Mouse (Mus musculus): ENCODE measurements at regions not wholly inside any gene's neighbourhood (a gene's known extent, or its start where the extent isn't known, plus 50 kb on each side); places are given as distances from the start of the nearest gene placed in this dataset.
A peak's percentile ranks its signal among the peaks of the same experiment; 100 is the strongest.

DNA sequence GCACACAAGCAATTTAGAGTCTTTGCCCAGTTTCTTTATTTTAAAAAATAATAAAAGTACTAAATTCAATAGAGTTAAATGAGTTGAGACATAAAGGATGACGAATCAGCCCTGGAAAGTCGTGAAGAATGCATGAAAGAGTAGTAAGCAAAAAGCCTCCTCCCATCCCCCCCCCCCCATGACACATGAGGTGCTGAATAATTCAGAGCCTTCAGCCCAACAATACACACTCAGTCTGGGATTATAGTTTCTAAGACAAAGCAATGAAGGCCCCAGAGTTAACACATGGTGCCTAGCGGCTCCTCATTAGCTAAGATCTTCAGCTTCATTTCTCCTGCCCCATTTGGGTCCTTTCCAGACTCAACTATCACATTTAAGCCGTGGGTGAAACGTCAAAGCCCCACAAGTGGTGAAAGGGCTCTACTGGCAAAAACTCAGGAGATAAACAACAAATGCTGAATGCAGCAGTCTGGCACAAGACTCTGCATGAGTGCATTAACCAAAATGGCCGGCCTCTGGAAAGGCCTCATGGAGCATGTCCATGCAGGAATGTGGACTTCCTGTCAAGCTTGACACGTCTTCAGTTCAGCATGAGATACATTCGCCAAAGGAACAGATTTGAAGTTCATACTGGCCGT, 560.9 kb upstream of the Gm26657 start:
- DNase-seq (ENCODE audit: low spot score in 2 of 2), result no peak

DNA sequence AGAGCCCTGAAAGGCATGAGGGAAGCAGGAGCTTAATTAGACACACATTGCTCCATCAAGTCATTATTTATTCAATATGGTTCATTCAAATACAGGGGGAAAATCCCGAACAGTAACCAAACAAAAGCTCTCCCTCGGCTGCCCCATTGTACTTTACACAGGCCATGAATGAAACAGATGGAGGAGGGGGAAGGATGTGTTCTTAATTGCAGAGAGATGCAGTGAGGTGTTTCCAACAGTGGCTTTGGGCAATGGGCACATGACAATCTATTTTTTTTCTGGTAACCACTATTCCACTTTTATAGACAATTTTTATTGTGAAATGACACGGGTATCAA, 578.6 kb upstream of the Gm26657 start:
- no peak for DNase-seq (ENCODE audit: low spot score in 2 of 2)

DNA sequence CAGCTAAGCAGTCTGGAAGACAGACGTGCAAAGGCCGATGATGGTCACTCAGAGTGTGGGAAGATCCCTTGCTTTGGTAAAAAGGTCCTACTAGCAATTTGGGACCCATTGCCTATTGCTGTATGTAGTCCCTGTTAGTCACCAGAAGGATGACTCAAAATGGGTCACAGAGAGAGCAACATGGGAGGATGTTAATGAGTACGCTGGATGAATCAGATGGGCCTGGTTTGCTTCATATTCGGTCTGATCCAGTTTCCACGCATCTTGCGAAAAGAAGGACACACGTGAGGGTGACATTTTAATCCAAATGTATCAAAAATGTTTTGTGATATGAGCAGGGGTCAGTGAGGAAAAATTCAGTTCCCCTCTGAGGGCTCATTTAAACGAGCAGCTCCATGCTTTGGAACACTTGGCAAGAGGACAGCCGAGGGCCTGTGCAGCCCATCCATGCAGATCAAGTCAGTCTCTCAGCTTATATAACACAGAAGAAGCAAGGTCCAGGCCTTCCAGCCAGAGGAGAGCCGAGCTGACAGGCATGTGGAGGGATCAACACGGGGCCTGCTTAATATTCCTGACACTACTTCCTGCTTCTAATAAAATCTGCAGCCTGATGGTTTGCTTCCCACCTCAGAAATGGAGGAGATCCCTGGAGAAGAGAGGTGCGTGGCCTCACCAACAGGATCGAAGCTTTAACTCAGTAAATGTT, 579.2 kb upstream of the Gm26657 start:
- DNase-seq (ENCODE audit: low spot score in 2 of 2), result no peak

DNA sequence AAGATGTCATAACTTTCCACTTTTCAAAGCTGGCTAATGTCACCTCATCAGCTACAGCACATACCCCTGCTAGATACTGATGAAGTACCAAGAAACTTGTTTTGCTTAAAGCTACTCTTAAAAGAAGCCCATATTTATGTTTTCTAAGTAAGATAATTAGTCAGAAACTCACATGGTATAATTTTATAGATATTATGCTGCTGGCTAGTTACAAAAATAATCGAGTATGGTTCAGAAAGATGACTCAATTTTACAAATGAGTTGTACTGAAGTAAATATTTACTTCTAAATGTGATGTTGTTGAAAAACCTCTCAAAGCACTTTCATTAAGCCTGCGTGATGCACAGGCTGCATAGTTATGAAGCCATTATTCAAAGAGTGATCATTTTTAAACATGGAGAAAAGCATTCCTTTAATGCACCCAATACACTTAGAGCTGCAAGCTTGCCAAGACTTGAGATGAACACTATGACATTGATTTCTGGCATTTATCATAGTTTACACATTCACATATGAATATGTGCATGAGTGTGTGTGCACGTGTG, 582.3 kb upstream of the Gm26657 start:
- no peak for DNase-seq (ENCODE audit: low spot score in 2 of 2)

DNA sequence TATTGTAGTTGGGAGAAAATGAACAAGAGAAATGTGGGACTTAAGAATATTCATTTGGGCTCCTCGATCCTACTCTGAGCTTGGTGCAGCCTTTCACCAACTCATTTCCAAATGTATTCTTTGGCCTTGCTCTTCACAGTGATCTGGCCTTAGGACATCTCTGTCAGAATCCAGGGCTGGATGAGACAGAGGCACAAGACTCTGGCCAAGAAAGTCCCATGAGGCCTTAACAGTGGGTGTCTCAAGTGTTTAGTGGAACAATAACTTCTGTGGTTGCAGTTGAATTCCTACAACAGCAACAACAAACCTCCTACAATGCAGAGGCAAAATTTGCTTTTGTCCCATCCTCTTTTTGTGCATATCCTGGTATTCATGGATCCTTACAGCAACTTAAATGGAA, 589.2 kb upstream of the Gm26657 start:
- no peak for DNase-seq (ENCODE audit: low spot score in 2 of 2)

DNA sequence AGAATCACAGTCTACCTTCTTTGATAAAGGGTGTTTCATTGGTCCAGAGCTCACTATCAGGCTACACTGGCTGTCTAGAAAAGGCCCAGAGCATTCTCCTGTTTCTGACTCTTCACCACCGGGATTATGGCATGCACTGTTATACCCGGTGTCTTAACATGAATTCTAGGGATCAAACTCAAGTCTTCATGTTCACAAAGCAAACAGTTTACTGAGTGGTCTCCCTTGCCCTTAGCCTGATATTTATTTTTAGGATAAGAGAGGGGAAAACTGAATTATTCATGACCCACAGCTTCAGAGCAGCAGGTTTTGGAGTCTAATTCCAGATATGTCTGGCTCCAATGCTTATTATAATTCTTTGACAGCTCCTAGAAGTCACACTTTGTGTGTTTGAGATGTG, 596.0 kb upstream of the Gm26657 start:
- DNase-seq (ENCODE audit: low spot score in 2 of 2), result no peak

DNA sequence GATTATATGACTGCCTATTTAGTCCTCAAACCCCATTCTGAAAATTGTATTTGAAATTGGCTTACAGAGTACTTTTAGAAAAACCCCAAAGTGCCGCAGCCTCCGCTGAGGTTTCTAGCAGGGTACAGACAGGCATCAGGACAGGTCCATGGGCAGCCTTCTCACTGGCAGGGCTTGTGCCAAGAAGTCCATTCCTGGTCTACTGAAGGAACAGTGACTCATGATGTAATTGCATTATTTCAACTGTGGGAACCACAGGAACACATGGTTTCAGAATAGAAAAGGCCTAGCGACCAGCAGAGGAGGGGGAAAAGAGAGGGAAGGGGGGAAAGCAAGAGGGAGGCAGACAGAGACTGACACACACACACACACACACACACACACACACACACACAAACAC, 603.0 kb upstream of the Gm26657 start:
- DNase-seq (ENCODE audit: low spot score in 2 of 2), result no peak

DNA sequence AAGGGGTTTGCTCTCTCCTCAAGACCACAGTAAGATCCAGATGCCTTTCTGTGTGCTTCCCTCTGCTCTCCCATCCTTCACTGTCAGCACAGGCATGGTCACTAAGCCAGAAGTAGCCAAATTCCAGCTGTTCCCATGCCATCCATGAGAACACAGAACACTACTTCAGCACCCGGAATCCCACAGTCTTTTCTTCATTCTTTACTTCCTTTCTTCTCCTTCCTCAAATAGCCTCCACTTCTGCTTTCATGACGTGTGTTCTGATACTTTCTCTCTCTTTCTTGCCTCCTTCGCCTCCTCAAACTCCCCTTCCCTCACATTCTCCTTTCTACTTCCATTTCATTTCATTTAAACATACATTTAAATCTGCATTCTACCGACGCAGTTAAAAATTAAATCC, 602.1 kb upstream of the Klf4 start:
- no peak for DNase-seq (ENCODE audit: low spot score in 2 of 2)

DNA sequence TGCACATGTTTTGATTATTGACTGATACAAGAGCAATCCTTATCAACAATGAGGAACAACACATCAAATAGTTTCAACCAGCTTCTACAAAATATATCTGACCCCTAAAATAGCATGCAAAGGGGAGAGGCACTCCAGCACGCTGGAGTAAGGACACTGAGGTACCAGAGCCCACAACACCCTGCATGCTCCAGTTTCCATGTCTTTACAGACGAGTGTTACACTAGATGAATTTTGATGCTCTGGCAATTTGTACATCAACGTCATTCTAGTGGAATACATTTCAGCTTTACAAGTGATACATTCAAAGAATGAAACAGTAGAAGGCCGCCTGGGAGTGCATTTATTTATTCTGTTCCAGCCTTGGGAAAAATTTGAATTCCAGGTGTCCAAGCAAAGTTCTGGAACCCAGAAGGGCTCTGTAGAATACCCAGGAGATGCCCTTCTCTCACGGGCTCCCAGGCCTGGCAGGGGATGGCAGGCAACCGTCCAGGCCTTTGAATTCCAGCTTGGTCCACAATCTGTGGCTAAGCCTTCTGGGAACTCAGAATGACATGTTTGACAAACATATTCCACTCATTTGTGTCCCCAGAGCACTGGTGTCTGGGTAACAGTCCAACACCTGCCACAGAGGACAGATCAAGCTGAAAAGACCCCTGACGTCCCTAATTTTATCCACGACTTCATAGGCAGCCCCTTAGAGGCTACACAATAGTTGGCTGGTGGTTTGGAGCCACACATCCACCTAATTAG, 595.6 kb upstream of the Klf4 start:
- no peak for DNase-seq (ENCODE audit: low spot score in 2 of 2)

DNA sequence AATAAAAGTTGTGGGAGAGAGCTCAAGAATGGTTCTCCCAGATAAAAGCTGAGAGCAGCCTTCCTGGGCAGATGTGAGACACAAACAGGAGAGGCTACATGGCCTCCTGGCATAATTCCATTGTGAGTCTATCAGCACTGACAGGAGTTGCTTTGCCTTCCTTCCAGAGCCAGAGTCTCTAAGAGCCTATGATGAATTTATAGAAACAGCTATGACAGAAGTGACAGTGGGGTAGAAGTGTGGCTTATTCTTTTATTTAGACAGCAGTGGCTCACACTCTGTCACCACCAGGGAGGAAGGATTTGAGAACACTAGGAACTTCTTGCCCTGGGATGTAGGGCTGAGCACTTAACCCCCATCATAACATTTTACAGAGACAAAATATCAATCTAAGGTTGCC, 592.2 kb upstream of the Klf4 start:
- no peak for DNase-seq (ENCODE audit: low spot score in 2 of 2)

DNA sequence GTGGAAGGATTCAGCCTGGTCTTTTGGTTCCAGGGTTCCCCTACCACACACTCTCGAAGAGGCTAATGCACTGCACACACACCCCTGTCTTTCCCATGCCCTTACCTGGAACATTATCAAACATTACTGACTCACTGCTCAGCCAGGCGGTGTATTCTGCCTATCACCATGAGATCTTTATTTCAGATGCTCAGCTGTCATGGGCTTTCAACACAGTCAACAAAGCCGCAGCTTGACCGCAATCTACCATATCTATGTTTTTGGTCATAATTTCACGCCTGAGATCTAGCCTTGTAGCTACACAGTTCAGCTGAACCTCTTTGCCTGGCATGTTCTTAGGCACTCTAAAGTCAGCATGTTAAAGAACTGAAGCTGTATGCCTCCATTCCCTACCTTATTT, 589.9 kb upstream of the Klf4 start:
- no peak for DNase-seq (ENCODE audit: low spot score in 2 of 2)

DNA sequence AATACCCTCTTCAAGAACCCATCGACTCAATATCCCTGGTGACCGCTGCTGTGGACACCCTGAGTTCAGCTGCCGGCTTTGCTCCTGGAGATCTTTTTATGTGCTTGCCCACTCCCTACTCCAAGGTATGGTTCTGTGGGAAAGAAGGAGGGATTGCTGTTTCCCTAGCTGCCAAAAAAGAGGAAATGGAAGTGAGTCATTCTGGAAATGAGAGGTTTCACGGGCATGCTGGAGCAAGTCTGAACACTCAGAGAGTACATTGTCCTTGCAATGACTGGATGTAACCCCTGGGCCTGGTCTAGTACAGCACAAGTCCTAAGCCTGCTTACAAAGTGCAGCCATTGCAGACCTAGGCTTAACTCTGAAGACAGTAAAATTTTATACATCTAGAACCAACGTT, 589.4 kb upstream of the Klf4 start:
- DNase-seq (ENCODE audit: low spot score in 2 of 2), result no peak

DNA sequence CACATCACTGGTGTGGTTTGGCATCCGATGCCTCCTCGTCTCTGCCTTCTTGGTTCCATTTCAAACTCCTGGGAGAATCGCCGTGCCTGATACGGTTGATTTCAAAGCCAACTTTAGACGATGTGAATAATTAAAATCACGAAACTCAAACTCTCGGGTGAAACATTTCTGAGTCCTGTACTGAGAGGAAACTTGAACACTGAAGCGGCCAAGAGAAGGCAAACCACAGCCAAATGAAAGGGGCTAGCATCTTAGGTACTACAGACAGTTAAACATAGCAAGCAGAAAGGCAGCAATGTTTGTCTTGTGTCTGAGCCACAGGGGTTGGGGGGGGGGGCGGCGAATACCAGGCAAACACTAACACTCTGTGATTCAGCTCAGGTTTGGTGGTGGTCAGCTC, 588.1 kb upstream of the Klf4 start:
- DNase-seq (ENCODE audit: low spot score in 2 of 2), result no peak

DNA sequence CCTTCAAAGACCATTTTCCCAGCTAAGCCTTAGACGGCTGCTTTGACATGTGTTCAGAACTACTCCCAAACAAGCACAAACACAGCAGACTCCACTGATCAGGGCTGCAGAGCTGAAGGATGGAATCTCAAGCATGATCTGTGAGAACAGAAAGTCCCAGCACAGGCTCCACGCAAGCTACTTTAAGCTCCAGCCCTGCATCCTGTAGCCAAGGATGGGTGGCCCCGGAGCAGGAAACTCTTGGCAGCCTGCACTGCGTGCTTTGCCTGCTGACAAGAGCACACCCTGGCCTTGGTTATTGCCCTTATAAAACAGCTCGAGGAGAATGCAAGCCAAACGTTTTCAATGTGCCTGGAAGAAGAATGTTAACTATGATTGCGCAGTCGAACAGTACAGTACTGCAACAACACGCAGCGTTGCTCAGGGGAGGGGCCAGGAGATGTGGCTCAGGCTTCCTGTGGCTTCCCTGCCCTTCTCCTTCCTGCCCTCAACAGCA, 581.5 kb upstream of the Klf4 start:
- peak; percentile 17 to 27 for DNase-seq (ENCODE audit: low spot score in 2 of 2)

DNA sequence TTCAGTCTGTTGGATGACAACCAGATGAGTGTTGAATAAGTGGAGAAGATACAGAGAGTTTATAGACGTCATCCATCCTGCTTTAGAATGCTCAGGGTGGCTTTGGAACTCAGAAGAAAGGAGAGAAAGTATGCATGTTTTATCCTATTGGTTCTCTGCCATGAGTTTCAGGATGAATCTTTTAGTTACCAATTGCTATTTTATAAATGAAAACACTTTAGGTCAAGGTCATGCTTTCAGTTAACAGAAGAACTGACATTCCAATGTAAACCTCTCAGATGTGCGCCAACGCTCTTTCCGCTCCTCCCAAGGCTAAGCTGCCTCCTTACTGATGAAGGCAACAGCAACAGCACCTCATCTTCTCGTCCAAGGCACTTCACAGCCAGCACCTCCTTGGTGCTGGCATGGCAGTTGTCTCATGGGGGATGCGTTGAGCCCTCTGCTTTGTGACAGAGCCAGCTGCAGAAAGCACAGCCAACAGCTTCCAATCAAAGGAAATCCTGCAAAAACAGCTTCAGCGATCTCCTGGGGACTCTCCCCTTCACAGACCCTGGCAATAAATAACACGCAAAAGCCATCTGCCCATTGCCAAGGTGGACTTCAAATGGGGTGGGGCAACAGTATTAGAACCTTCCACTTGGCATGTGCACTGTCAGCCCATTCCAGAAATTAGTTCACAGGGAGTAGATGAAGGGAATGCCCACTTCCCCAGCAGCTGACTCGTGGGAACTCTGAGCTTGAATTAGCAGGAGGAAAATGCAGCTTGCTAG, 580.9 kb upstream of the Klf4 start:
- no peak for DNase-seq (ENCODE audit: low spot score in 2 of 2)

DNA sequence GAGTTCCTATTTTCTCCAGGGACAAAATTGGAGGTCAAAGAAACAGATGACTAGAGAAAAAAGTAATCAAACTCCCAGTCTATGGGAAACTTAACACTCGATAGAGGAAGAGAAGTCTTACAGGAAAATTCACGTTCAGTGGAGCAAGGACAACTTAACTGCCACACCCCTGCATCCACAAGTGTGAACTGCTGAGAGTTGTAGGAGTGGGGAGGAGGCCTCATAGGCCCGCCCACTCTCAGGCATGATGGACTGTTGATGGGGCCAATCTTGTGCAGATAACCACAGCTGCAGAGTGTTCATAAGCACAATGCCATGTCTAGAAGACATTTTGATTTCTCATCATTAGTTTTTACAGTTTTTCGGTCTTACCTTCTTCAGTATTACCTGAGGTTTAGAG, 574.7 kb upstream of the Klf4 start:
- no peak for DNase-seq (ENCODE audit: low spot score in 2 of 2)

DNA sequence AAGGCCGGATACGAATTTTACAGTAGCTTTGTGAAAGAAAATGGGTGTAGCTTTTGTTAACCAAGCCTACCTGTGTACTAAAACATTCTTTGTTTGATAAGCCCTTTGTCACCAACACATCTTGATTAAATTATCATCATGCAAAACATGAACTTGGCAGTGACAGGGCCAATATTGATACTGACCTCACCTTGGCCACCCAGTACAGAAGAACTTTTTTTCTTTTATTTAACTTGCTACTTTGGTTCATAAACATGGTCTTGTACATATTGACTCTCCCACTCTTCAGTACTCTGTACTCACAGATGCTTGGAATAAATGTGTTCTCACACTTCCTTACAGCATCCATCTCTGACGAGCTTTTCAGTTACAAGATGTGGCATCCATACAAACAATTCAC, 570.0 kb upstream of the Klf4 start:
- no peak for DNase-seq (ENCODE audit: low spot score in 2 of 2)

DNA sequence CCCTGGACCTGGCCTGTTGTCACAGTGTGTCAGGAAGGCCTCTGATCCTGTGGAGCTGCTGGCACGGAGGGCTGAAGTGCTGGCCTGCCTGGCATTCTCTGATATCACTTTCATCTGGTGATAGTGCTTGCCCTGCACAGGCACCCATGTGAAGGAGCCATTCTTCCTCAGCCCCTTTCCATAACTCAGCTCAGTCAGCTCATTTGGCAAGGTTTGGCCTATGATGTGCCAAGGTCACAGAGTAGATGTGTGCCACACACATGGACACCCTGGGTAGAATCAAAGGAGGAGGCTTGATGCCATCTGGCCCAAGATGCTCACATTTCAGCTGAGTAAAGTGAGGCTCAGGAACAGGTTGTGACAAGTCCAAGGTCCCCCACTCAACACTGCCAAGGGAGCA, 558.5 kb upstream of the Klf4 start:
- no peak for DNase-seq (ENCODE audit: low spot score in 2 of 2)

DNA sequence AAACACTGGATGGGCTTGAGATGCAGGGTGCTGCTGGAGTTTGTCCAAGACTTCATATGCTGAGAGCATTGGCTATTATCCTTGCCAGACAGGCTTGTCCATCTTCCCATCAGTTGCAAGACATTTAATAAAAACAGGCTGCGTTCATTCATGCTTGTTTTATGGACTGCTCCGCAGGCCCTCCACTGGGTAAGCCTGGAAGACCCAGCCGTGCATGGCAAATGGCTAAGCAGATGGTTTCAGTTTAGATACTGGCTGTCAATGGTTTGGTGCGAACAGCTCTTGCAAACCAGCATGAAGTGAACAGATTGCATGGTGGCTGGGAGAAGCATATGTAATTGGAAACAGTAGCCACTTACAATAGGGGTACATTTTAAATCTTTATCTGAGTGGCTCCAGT, 556.4 kb upstream of the Klf4 start:
- DNase-seq (ENCODE audit: low spot score in 2 of 2), result peak in 1 of 2 experiments; percentile 37

DNA sequence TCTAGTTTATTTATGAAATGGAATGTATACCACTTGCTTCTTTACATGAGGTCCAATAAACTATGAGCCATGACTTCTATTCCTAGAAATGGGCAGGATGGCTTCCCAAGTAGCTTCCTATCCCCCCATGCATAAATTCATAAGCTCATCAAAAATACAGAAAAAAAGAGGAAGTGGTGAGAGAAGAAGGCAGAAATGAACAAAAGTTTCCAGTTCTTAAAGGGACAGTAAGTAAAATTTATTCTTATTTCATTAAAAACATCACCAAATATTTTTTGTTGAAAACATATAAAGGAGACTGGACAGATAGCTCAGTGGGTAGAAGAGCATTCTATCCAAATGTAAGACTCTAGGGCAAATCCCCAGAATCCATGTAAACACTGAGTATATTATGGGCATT, 554.0 kb upstream of the Klf4 start:
- DNase-seq (ENCODE audit: low spot score in 2 of 2), result no peak

DNA sequence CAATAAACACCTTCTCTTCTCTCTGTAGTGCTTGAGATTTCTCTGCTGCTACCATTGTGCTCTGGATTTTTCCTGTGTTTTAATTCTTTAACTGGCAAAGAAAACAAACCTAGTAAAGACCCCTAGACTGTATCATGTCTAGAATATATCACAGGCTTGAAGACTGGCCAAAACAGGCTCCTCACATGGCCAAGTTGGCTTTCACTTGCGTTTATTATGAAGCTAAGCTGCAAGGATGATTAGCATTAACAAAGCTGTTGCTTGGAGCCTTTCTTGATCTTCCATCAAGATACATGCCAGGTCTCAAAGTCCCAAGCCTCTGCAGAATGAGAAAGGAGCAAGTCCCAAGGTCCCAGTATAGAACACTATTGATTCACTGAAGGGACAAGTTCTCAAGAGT, 551.9 kb upstream of the Klf4 start:
- no peak for DNase-seq (ENCODE audit: low spot score in 2 of 2)

DNA sequence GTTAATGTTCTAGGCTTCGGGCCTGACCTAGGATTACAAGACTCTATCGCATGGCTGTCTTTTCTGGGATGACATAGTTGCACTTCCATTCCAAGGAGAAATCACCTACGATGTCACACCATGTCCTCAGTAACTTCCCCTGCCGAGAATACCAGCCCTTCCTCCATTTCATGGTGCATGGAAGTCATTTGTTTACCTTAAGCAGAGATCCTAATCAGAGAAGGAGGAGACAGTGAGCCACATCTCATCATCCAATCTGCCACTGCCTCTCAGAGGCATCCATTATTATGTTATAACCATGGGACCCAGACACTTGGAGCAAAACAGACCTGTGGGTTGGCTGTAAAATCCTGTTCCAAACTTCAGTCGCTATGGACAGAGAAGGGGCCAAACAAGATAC, 550.1 kb upstream of the Klf4 start:
- DNase-seq (ENCODE audit: low spot score in 2 of 2), result no peak
